Comparison of ENCODE assay signal across 8 mouse cellular contexts in the genomic region with DNA sequence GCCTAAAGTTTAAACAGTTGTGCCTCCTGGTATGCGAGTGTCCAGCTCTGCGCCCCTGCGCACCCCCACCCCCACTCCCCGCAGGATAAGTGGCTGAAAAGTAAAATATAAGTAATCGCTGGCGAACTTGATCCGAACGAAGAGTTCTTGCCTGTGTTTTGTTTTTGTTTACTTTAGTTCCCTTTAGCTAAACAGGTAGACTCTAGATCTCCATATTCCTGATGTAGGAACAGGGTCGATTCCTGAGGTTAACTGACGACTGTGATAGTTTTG. TPM values are rescaled to one million over a fixed set of nuclear protein-coding genes. Genes with fewer than 3 reads are reported as not detected.
DNase-seq lines count a peak whose midpoint lies in the region; ATAC-seq and TF ChIP-seq lines count a peak whose summit lies in the region.

No protein-coding gene starts in this region.

- no peak for TF ChIP-seq CTCF in lung, adult 2 months (IDR thresholded peaks at IDR 0.05; ENCODE audit: insufficient read depth, low read length)
- no peak for TF ChIP-seq CTCF in embryonic fibroblast, embryonic 13.5 days (IDR thresholded peaks at IDR 0.05; ENCODE audit: borderline replicate concordance, insufficient read depth, low read length)

- peak; percentile 19 for DNase-seq in lung, adult 2 months
- no peak for DNase-seq in lung, postnatal 36 days
- no peak for DNase-seq in limb, embryonic 10.5 days (ENCODE audit: low spot score)
- no peak for DNase-seq in left cerebral cortex, postnatal 14 days (ENCODE audit: low spot score in 2 of 2)
- DNase-seq in spleen, adult 18-20 months: no peak
- DNase-seq in cerebellum, postnatal 36 days: no peak

- intact Hi-C loops in left cerebral cortex, postnatal 14 days (cut with DNase I): loop anchor here (2.0 kb wide), 1 partner anchor 165 kb away; no protein-coding TSS in a partner anchor

- peak overlapping the region; percentile 93; the same call in 1 of the 2 replicates for H3K9ac ChIP-seq in neural tube, embryonic 14.5 days (replicated peaks; ENCODE audit: low read depth, low read length)

- WGBS in lung, adult 2 months: 13% methylated on average over 10 of the region's 10 CpGs
- WGBS in limb, embryonic 10.5 days: 28% methylated on average over 10 of the region's 10 CpGs
- 41% methylated on average over 10 of the region's 10 CpGs for WGBS in neural tube, embryonic 14.5 days

- peak overlapping the region; percentile 64 for H3K4me3 ChIP-seq in lung, adult 2 months (replicated peaks; ENCODE audit: extremely low read depth, low read depth, low read length)
- H3K4me3 ChIP-seq in embryonic fibroblast, embryonic 13.5 days (ENCODE audit: insufficient read depth, low read length): peak overlapping the region; percentile 70
- H3K4me3 ChIP-seq in limb, embryonic 10.5 days: peak overlapping the region; percentile 97
- H3K4me3 ChIP-seq in neural tube, embryonic 14.5 days (ENCODE audit: low read depth, low read length): peak overlapping the region; percentile 94

- H3K36me3 ChIP-seq in limb, embryonic 10.5 days: no peaks in the 10 kb centered on the region
- H3K36me3 ChIP-seq in neural tube, embryonic 14.5 days (ENCODE audit: control insufficient read depth, insufficient read depth, low read length): no peaks in the 10 kb centered on the region

- peak; percentile 4; the same call in 1 of the 2 replicates for ATAC-seq in neural tube, embryonic 14.5 days (ENCODE audit: low read depth)

- H3K4me1 ChIP-seq in lung, adult 2 months (ENCODE audit: control insufficient read depth, insufficient read depth, low read length): peaks cover 18% of the 10 kb centered on the region
- H3K4me1 ChIP-seq in embryonic fibroblast, embryonic 13.5 days (ENCODE audit: control insufficient read depth, insufficient read depth, low read length): peaks cover 13% of the 10 kb centered on the region
- peaks cover 34% of the 10 kb centered on the region for H3K4me1 ChIP-seq in limb, embryonic 10.5 days
- peaks cover 9% of the 10 kb centered on the region; the same call in 1 of the 2 replicates for H3K4me1 ChIP-seq in neural tube, embryonic 14.5 days (ENCODE audit: control insufficient read depth, insufficient read depth, low read length)

- no peaks in the 10 kb centered on the region for H3K9me3 ChIP-seq in limb, embryonic 10.5 days (replicated peaks)
- H3K9me3 ChIP-seq in neural tube, embryonic 14.5 days (ENCODE audit: control insufficient read depth, low read length): no peaks in the 10 kb centered on the region

- TF ChIP-seq POLR2A in lung, adult 2 months (IDR thresholded peaks at IDR 0.05; ENCODE audit: borderline replicate concordance, extremely low read depth, low read depth, low read length): no peak
- TF ChIP-seq POLR2A in embryonic fibroblast, embryonic 13.5 days (IDR thresholded peaks at IDR 0.05; ENCODE audit: low read depth, low read length): 0 out of 2 replicates have a peak, but pooled peaks have one; percentile 21

- peak overlapping the region; percentile 53 for H3K4me2 ChIP-seq in neural tube, embryonic 14.5 days (ENCODE audit: low read depth, low read length)

- H3K27ac ChIP-seq in embryonic fibroblast, embryonic 13.5 days (ENCODE audit: insufficient read depth, low read length): peak overlapping the region; percentile 92
- peak overlapping the region; percentile 99 for H3K27ac ChIP-seq in limb, embryonic 10.5 days
- no peak overlapping the region for H3K27ac ChIP-seq in neural tube, embryonic 14.5 days (ENCODE audit: low read depth, low read length)

- no peaks in the 10 kb centered on the region for H3K27me3 ChIP-seq in limb, embryonic 10.5 days (ENCODE audit: low read depth, poor library complexity, severe bottlenecking)
- H3K27me3 ChIP-seq in neural tube, embryonic 14.5 days (ENCODE audit: control insufficient read depth, insufficient read depth, low read length): no peaks in the 10 kb centered on the region

RNA-seq across cellular contexts. Expression of a gene that starts 0.8 kb away (rescaled TPM):
- 8.1 and 13.0 TPM in 2 replicates for polyA plus RNA-seq in lung, adult 2 months (2012; rRNA removed)
- polyA plus RNA-seq in embryonic fibroblast, embryonic 13.5 days (2011; ENCODE audit: insufficient read length, low read depth, missing spikeins): 106 and 119 TPM in 2 replicates
- 48.4 and 60.2 TPM in 2 replicates for polyA plus RNA-seq in limb, embryonic 10.5 days (2016; fragmentation: Nextera tagmentation; extraction: Ambion mirVana)
- polyA plus RNA-seq in neural tube, embryonic 14.5 days (2014; fragmentation: Nextera tagmentation; extraction: Ambion mirVana): 61.2 and 72.6 TPM in 2 replicates
- total RNA-seq in left cerebral cortex, postnatal 14 days (2021): 10 to 100 TPM; 67.3 to 67.8 TPM

RNA-seq across cellular contexts. Expression of a gene that starts 47.2 kb away (rescaled TPM):
- polyA plus RNA-seq in lung, adult 2 months (2012; rRNA removed): 0.34 and 15.0 TPM in 2 replicates
- polyA plus RNA-seq in embryonic fibroblast, embryonic 13.5 days (2011; ENCODE audit: insufficient read length, low read depth, missing spikeins): 0.53 and 1.1 TPM in 2 replicates
- polyA plus RNA-seq in limb, embryonic 10.5 days (2016; fragmentation: Nextera tagmentation; extraction: Ambion mirVana): 0.49 and 1.8 TPM in 2 replicates
- 1.0 and 1.9 TPM in 2 replicates for polyA plus RNA-seq in neural tube, embryonic 14.5 days (2014; fragmentation: Nextera tagmentation; extraction: Ambion mirVana)
- total RNA-seq in left cerebral cortex, postnatal 14 days (2021): 1 to 10 TPM; 2.0 to 2.7 TPM
